Mouse (Mus musculus) liver, postnatal 0 days (tissue): Measurements from ENCODE around the gene Svep1.

ENCODE experiments used
- CTCF ChIP-seq: sonication (generic); IDR thresholded peaks from 2 replicates; pipeline ENCODE4 v1.5.1; 2016; ENCODE audit warnings: antibody characterized with exemption, low read depth
- EP300 ChIP-seq: IDR thresholded peaks from 2 replicates; pipeline ENCODE4 v1.6.1; 2016; ENCODE audit warnings: antibody characterized with exemption, low read depth, mild to moderate bottlenecking

GRCm38 (mm10) chr4:58064721-58065120 lies 141.9 kb downstream of the Svep1 start:
- TF ChIP-seq CTCF (no peak), EP300 (no peak)
